Mouse (Mus musculus) midbrain, embryonic 16.5 days (tissue): ENCODE results near the gene Zfp456. TPM values are rescaled to one million over a fixed set of nuclear protein-coding genes. Genes with fewer than 3 reads are reported as not detected.
"Not testable (repeated sequence)": the region's sequence is repeated elsewhere in the genome, so short reads cannot be mapped to it uniquely, and the experiment has no call there.

ENCODE experiments used
- ATAC-seq: fragments of 200-750 bp; cut with Nextera tagmentation; 2 replicates; pipeline ENCODE4 v1.8.0; 2017; ENCODE audit warnings: moderate TSS enrichment
- H3K27ac ChIP-seq: fragments of 300-500 bp; sonication (generic); 2 replicates; pipeline ENCODE4 v1.5.1; 2014; ENCODE audit warnings: mild to moderate bottlenecking, low read length, mixed read lengths
- H3K27me3 ChIP-seq: fragments of 300-500 bp; sonication (generic); 2 replicates; pipeline ENCODE4 v1.6.1; 2014; ENCODE audit warnings: low read depth, low read length, mixed read lengths; ENCODE audit not compliant: control insufficient read depth, insufficient read depth
- H3K36me3 ChIP-seq: fragments of 300-500 bp; sonication (generic); 2 replicates; pipeline ENCODE4 v1.6.1; 2014; ENCODE audit warnings: mild to moderate bottlenecking, low read length, moderate library complexity, mixed read lengths; ENCODE audit not compliant: control insufficient read depth, insufficient read depth
- H3K4me1 ChIP-seq: fragments of 300-500 bp; sonication (generic); 2 replicates; pipeline ENCODE4 v1.6.1; 2014; ENCODE audit warnings: mild to moderate bottlenecking, low read length, mixed read lengths; ENCODE audit not compliant: control insufficient read depth, insufficient read depth
- H3K4me2 ChIP-seq: fragments of 300-500 bp; sonication (generic); 2 replicates; pipeline ENCODE4 v1.6.1; 2014; ENCODE audit warnings: mild to moderate bottlenecking, low read length, mixed read lengths
- H3K4me3 ChIP-seq: fragments of 300-500 bp; sonication (generic); 2 replicates; pipeline ENCODE4 v1.5.1; 2014; ENCODE audit warnings: low read depth, mild to moderate bottlenecking, low read length, moderate library complexity, mixed read lengths
- H3K9ac ChIP-seq: fragments of 300-500 bp; sonication (generic); 2 replicates; pipeline ENCODE4 v1.6.1; 2014; ENCODE audit warnings: low read depth, low read length, mixed read lengths
- H3K9me3 ChIP-seq: fragments of 300-500 bp; sonication (generic); replicated peaks from 2 replicates; pipeline ENCODE4 v1.6.1; 2014; ENCODE audit warnings: mild to moderate bottlenecking, low read length, mixed read lengths; ENCODE audit not compliant: control insufficient read depth, poor library complexity, severe bottlenecking
- whole genome bisulfite sequencing: fragments of 180-500 bp; shearing (Covaris S2); extraction: QIAGEN DNeasy Blood & Tissue Kit; methylation state at CpG from one replicate; pipeline ENCODE4 v1.1.7; 2014; 5-methylcytosine and 5-hydroxymethylcytosine counted together
- polyA plus RNA-seq: library from polyadenylated mRNA; unstranded; fragments of >200 nt; fragmentation: Nextera tagmentation; extraction: Ambion mirVana; gene quantifications from 2 replicates; pipeline ENCODE4 v1.2.1, GENCODE M21; 2015

Zfp456 gene
- 0.58 and 0.67 TPM in 2 replicates for polyA plus RNA-seq

GRCm38 (mm10) chr13:67375050-67375911, at the start of gene Zfp456, which contains the start of gene Gm28041:
Gene Zfp456 (minus strand): TSS chr13:67375810.
Gene Gm28041 (minus strand): TSS chr13:67375733.
- not testable (repeated sequence) for H3K27me3 ChIP-seq, H3K27ac ChIP-seq, H3K9me3 ChIP-seq, H3K4me1 ChIP-seq, H3K36me3 ChIP-seq
- ATAC-seq = peak; percentile 95
- H3K9ac ChIP-seq = peak within 1 kb of the TSS; percentile 30; the same call in 1 of the 2 replicates
- peak within 1 kb of the TSS; percentile 42 for H3K4me3 ChIP-seq
- peak within 1 kb of the TSS; percentile 68 for H3K4me2 ChIP-seq
- WGBS = 15% methylated on average over 13 of the region's 15 CpGs

GRCm38 (mm10) chr13:67422532-67422931, 46.9 kb upstream of the Zfp456 start:
- not testable (repeated sequence) for H3K9ac ChIP-seq, H3K27me3 ChIP-seq, H3K27ac ChIP-seq, ATAC-seq, H3K36me3 ChIP-seq, H3K4me2 ChIP-seq, H3K9me3 ChIP-seq, H3K4me1 ChIP-seq, H3K4me3 ChIP-seq
- WGBS = 74% methylated on average over 2 of the region's 2 CpGs

GRCm38 (mm10) chr13:67421207-67421857, 45.7 kb upstream of the Zfp456 start, which contains the start of gene Zfp459:
Gene Zfp459 (minus strand): TSS chr13:67421418.
- peak within 1 kb of the TSS; percentile 94 for H3K4me2 ChIP-seq
- no peak within 1 kb of the TSS for H3K27ac ChIP-seq
- no peaks in the 10 kb centered on the region for H3K36me3 ChIP-seq
- 2% methylated on average over 22 of the region's 22 CpGs for WGBS
- H3K4me3 ChIP-seq = peak within 1 kb of the TSS; percentile 76
- peak within 1 kb of the TSS; percentile 69 for H3K9ac ChIP-seq
- peaks cover 7% of the 10 kb centered on the region; the same call in 1 of the 2 replicates for H3K4me1 ChIP-seq
- H3K9me3 ChIP-seq = no peaks in the 10 kb centered on the region
- H3K27me3 ChIP-seq = no peaks in the 10 kb centered on the region
- peak; percentile 89 for ATAC-seq

- Histone ChIP-seq H3K27me3 (no peaks in the 10 kb centered on the region), H3K36me3 (no peaks in the 10 kb centered on the region), H3K4me2 (peak overlapping the region; percentile 94), H3K9me3 (no peaks in the 10 kb centered on the region), H3K4me1 (peaks cover 7% of the 10 kb centered on the region; the same call in 1 of the 2 replicates), H3K4me3 (peak overlapping the region; percentile 76), H3K9ac (peak overlapping the region; percentile 69), H3K27ac (no peak overlapping the region)
- peak; percentile 85 for ATAC-seq
- 32% methylated on average over 11 of the region's 11 CpGs for WGBS
Measured at GRCm38 (mm10) chr13:67420558-67421206, 45.1 kb upstream of the Zfp456 start.

- H3K27me3 ChIP-seq = no peaks in the 10 kb centered on the region
- no peak for ATAC-seq
- 91% methylated on average over 3 of the region's 3 CpGs for WGBS
- peaks cover 6% of the 10 kb centered on the region; the same call in 1 of the 2 replicates for H3K4me1 ChIP-seq
- H3K4me3 ChIP-seq = no peak overlapping the region
- H3K36me3 ChIP-seq = no peaks in the 10 kb centered on the region
- H3K9ac ChIP-seq = no peak overlapping the region
- no peaks in the 10 kb centered on the region for H3K9me3 ChIP-seq
- no peak overlapping the region for H3K27ac ChIP-seq
- H3K4me2 ChIP-seq = no peak overlapping the region
Measured at GRCm38 (mm10) chr13:67416811-67417210, 41.2 kb upstream of the Zfp456 start.

GRCm38 (mm10) chr13:67415759-67416158, 40.1 kb upstream of the Zfp456 start:
- 84% methylated on average over 6 of the region's 6 CpGs for WGBS
- Histone ChIP-seq H3K9ac (no peak overlapping the region), H3K4me1 (peaks cover 2% of the 10 kb centered on the region; the same call in 1 of the 2 replicates), H3K27ac (no peak overlapping the region), H3K4me2 (no peak overlapping the region), H3K4me3 (no peak overlapping the region), H3K27me3 (no peaks in the 10 kb centered on the region), H3K9me3 (no peaks in the 10 kb centered on the region), H3K36me3 (no peaks in the 10 kb centered on the region)
- no peak for ATAC-seq

GRCm38 (mm10) chr13:67413634-67414033, 38.0 kb upstream of the Zfp456 start:
- H3K9ac ChIP-seq, H3K27ac ChIP-seq, H3K36me3 ChIP-seq, H3K4me2 ChIP-seq, H3K9me3 ChIP-seq, H3K4me1 ChIP-seq, ATAC-seq, H3K27me3 ChIP-seq, H3K4me3 ChIP-seq: not testable (repeated sequence)
- WGBS = 79% methylated on average over 3 of the region's 3 CpGs

GRCm38 (mm10) chr13:67399183-67399903, 23.7 kb upstream of the Zfp456 start, which contains the start of gene Zfp429:
Gene Zfp429 (minus strand): TSS chr13:67399819.
- H3K36me3 ChIP-seq, H3K27me3 ChIP-seq, H3K9me3 ChIP-seq, H3K4me1 ChIP-seq, H3K27ac ChIP-seq: not testable (repeated sequence)
- Histone ChIP-seq H3K4me3 (peak within 1 kb of the TSS; percentile 49), H3K9ac (peak within 1 kb of the TSS; percentile 68), H3K4me2 (peak within 1 kb of the TSS; percentile 48)
- peak; percentile 97 for ATAC-seq
- WGBS = 5% methylated on average over 14 of the region's 16 CpGs
